Mouse (Mus musculus) liver, postnatal 0 days (tissue): ENCODE measurements around the gene Hspb2.

ENCODE experiments used
- CTCF ChIP-seq: sonication (generic); IDR thresholded peaks from 2 replicates; pipeline ENCODE4 v1.5.1; 2016; ENCODE audit warnings: antibody characterized with exemption, low read depth
- EP300 ChIP-seq: IDR thresholded peaks from 2 replicates; pipeline ENCODE4 v1.6.1; 2016; ENCODE audit warnings: antibody characterized with exemption, low read depth, mild to moderate bottlenecking

DNA sequence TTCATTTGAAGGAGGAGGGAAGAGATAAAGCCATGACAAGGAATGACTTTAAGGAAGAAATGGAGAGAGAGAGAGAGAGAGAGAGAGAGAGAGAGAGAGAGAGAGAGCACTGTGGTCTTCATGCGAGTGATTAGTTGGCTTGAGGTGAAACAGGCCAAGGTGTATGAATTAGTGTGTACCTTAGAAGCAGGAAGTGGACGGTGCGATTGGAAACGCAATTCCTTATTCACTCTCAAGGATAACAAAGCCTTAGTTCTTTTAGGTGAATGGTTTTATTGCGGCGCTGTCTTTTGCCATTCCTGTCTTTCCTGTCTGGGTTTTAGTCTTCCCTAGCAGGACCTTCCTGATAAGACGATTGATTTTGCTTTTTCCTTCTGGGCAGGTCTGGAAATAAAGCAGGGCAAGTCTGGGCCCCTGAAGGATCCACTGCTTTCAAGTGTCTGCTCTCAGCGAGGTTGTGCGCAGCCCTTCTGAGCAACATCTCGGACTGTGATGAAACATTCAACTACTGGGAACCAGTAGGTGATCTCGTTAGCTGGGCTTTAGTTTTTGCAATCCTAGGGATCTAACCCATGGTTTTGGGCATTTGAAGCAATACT is 24.1 kb upstream of the Hspb2 start:
- no peak for TF ChIP-seq CTCF
- no peak for TF ChIP-seq EP300
